Mouse (Mus musculus) cortical plate, adult 2 months (tissue): ENCODE results near the gene Fgd4.

Source experiments
- CTCF ChIP-seq: fragments of 200-500 bp; IDR thresholded peaks from 2 replicates; pipeline ENCODE4 v1.5.1; 2011; ENCODE audit warnings: mild to moderate bottlenecking, control low read depth, low read length; ENCODE audit not compliant: insufficient read depth; ENCODE audit errors: extremely low read depth
- POLR2A ChIP-seq: fragments of 200-500 bp; IDR thresholded peaks from 2 replicates; pipeline ENCODE4 v1.6.1; 2011; ENCODE audit warnings: mild to moderate bottlenecking, low read length, control low read depth; ENCODE audit not compliant: insufficient read depth; ENCODE audit errors: extremely low read depth

GRCm38 (mm10) chr16:16501491-16501890 lies 98.9 kb downstream of the Fgd4 start:
- TF ChIP-seq CTCF = no peak
- no peak for TF ChIP-seq POLR2A
